Mouse (Mus musculus) CD4-positive, CD25-positive, alpha-beta regulatory T cell, adult 4 months (primary cell): ENCODE measurements around the gene Brms1. TPM values are rescaled to one million over a fixed set of nuclear protein-coding genes. Genes with fewer than 3 reads are reported as not detected.

Source experiments
- ATAC-seq: one replicate; pipeline ENCODE4 v1.8.0; 2017
- polyA plus RNA-seq, 2 experiments: library from polyadenylated mRNA; unstranded; fragments of 100-300 nt; shearing (Covaris generic); gene quantifications; one replicate each; pipeline ENCODE4 v1.2.1; 2017

Gene Brms1
- polyA plus RNA-seq, 2 experiments from 2014 or later = 85.7 to 136 TPM

DNA sequence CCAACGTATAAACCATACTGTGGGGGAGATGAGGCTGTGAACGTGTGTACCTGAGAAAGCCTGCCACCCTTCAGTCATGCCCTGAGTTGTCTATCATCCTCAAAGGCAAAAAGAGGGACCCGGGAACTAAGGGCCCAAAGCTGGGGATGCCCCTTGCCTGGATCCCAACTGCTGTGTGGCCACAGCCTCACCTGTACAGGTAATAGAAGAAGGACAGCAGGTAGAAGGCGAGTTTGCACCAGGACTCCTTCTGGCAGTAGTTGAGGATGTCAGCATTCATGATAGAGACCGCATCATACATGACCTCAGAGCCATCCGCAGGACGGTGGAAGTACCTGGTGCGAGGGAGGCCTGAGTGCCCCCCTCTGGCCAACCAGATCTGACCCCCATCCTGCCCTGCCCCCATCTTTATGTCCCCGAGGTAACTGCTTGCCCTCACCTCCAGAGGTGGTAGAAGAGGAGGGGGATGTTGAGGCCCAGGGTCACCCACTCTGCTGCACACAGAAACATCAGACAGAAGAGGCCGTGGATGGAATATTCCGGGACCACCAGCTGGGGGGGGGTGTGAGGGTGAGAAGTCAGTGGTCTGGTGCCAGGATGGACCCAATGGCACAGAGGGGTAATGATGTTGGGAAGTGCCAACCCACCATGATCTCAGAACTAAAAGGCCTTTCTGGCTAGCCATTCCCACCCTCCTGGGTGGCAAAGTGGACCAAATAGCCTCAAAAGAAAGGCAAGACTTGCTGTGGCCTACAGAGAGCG, 52.5 kb downstream of the Brms1 start:
- ATAC-seq = no peak

DNA sequence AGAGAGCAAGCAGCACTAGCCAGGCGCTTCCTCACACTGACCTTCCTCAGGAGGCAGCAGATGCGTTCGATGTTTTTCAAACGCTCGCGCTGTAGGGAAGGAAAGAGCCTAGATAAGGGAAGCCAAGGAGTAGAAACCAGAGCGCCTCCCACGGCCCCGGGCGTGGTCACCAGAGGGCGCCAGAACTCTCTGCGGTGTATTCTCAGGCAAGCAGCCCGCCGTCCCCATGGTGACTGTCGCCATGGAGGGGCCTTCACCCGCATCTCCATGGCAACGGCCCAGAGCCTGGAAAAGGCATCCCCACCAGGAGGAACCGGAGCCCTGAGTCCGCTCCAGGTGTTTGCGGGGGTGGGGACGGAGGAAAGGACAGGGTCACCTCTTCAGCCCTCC, 53.1 kb downstream of the Brms1 start:
- peak; percentile 73 for ATAC-seq

GRCm38 (mm10) chr19:5094746-5095417, 53.7 kb downstream of the Brms1 start:
- no peak for ATAC-seq

DNA sequence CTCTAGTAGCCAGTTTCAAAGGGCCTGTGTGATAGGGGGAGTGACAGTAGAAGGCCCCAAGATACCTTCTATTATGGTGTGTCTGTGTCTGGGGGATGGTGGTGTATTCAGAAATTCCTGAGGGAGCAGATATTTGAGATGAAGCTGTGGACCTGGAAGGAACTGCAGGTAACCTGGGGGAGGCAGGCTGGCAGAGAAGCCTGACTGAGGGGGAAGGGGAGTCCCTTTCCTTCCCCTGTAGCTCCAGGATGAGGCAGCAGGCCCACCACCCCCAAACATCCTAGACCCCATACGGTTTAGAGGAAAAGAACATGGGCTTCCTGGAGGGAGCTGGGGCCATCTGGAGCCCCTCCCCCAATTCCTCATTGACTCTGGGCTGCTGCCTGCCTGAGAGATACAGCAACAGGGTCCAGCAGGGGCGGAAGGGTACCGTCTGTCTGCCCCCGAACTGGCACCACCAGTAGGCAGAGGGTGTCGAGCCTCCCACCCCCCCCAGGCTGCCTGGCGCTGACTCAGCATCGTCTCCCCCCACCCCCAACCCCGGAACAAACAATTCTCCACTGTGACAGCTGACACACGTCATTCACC, 54.8 kb downstream of the Brms1 start:
- no peak for ATAC-seq

DNA sequence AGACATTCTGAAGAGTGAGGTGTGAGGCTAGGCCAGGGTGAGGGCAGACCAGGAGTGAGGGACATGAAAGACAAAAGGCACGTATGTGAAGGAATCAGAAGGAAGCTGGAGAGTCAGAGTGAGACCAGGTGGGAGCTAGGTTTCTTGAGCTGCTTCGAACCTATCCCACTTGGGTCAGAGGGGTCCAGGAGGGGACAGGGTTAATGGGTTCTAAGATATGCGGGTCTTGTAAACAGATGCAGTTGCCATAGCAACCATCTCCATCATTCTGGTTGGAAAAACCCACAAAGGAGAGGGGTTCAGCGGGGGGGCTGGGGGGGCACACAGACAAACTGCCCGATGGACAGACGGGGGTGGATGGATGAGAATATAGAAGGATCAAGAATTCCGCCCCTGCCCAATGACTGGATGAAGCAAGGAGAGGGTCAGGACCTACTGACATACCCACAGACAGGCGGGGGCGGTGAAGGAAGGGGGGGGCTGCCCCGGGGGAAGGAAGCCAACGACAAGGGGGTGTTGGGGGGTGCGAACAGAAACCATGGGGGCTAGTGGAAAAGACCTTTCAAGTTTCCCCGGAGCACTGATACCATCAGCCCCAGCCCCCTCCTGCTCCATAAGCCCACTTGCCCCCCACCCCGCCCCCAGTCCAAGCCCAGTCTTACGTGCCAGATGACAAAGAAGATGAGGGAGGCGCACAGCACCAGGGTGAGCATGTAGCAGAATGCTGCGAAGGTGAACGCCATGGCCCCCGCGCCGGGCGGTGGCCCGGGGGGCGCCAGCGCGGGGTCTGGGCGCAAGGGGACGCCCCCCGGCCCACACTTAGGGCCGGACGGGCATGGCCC, 56.6 kb downstream of the Brms1 start:
- ATAC-seq = no peak

- peak; percentile 63 for ATAC-seq
Observed at GRCm38 (mm10) chr19:5098363-5099143, 57.4 kb downstream of the Brms1 start, which contains the start of gene Cnih2. Cnih2 (minus strand) TSS chr19:5098521.

Other genes starting within 250 kb of the Brms1 start
- 10 to 100 TPM; 27.9 to 49.0 TPM for gene Rbm4, start 247.5 kb upstream of the Brms1 start, polyA plus RNA-seq
- 10 to 100 TPM; 29.3 to 43.9 TPM for gene Gm21992, start 229.7 kb upstream of the Brms1 start, polyA plus RNA-seq
- gene Rbm14, start 229.7 kb upstream of the Brms1 start, polyA plus RNA-seq = 10 to 100 TPM; 22.1 to 53.5 TPM
- gene Ccs, start 202.0 kb upstream of the Brms1 start, polyA plus RNA-seq = 100 to 1,000 TPM; 137 to 175 TPM
- not detected for gene Ccdc87, start 202.0 kb upstream of the Brms1 start, polyA plus RNA-seq
- 1 to 10 TPM; 2.0 to 4.8 TPM for gene Ctsf, start 186.2 kb upstream of the Brms1 start, polyA plus RNA-seq
- not detected for gene Actn3, start 163.4 kb upstream of the Brms1 start, polyA plus RNA-seq
- gene Zdhhc24, start 162.7 kb upstream of the Brms1 start, polyA plus RNA-seq = 1 to 10 TPM; 3.7 to 6.2 TPM
- 1 to 10 TPM in 1 of 2 experiments, under 1 TPM in 1; 0.38 to 1.7 TPM for gene Bbs1, start 134.7 kb upstream of the Brms1 start, polyA plus RNA-seq
- 10 to 100 TPM; 39.4 to 67.8 TPM for gene Dpp3, start 113.1 kb upstream of the Brms1 start, polyA plus RNA-seq
- under 1 TPM in 1 of 2 experiments, not detected in 1; 0.33 TPM for gene Peli3, start 98.2 kb upstream of the Brms1 start, polyA plus RNA-seq
- gene Mrpl11, start 79.2 kb upstream of the Brms1 start, polyA plus RNA-seq = 10 to 100 TPM; 75.6 to 83.6 TPM
- 1 to 10 TPM in 1 of 2 experiments, under 1 TPM in 1; 0.90 to 2.1 TPM for gene Npas4, start 51.0 kb upstream of the Brms1 start, polyA plus RNA-seq
- 1 to 10 TPM; 2.4 to 2.5 TPM for gene Slc29a2, start 17.5 kb upstream of the Brms1 start, polyA plus RNA-seq
- gene B4gat1, start 2.5 kb upstream of the Brms1 start, polyA plus RNA-seq = 10 to 100 TPM; 11.9 to 20.5 TPM
- gene AC124502.3, start 2.5 kb upstream of the Brms1 start, polyA plus RNA-seq = under 1 TPM; 0.35 to 0.80 TPM
- under 1 TPM; 0.14 to 0.17 TPM for gene Rin1, start 9.1 kb downstream of the Brms1 start, polyA plus RNA-seq
- gene Cd248, start 26.7 kb downstream of the Brms1 start, polyA plus RNA-seq = not detected
- gene Tmem151a, start 44.2 kb downstream of the Brms1 start, polyA plus RNA-seq = not detected
- gene Yif1a, start 47.2 kb downstream of the Brms1 start, polyA plus RNA-seq = 10 to 100 TPM; 58.1 to 67.8 TPM
- gene Cnih2, start 57.2 kb downstream of the Brms1 start, polyA plus RNA-seq = under 1 TPM in 1 of 2 experiments, not detected in 1; 0.55 TPM
- gene Rab1b, start 65.7 kb downstream of the Brms1 start, polyA plus RNA-seq = 100 to 1,000 TPM in 1 of 2 experiments, 10 to 100 TPM in 1; 91.1 to 113 TPM
- 1 to 10 TPM; 4.3 to 5.0 TPM for gene Klc2, start 77.2 kb downstream of the Brms1 start, polyA plus RNA-seq
- gene Pacs1, start 231.8 kb downstream of the Brms1 start, polyA plus RNA-seq = 10 to 100 TPM; 16.5 to 21.9 TPM